Mouse (Mus musculus) liver, adult 2 months (tissue): ENCODE data around the gene Tmeff2.

Source experiments
- CTCF ChIP-seq: fragments of 200-500 bp; IDR thresholded peaks from 2 replicates; pipeline ENCODE4 v1.5.1; 2011; ENCODE audit warnings: low read depth, low read length, control low read depth
- POLR2A ChIP-seq: fragments of 200-500 bp; IDR thresholded peaks from 2 replicates; pipeline ENCODE4 v1.6.1; 2011; ENCODE audit warnings: low read length, control low read depth; ENCODE audit not compliant: insufficient read depth; ENCODE audit errors: extremely low read depth

DNA sequence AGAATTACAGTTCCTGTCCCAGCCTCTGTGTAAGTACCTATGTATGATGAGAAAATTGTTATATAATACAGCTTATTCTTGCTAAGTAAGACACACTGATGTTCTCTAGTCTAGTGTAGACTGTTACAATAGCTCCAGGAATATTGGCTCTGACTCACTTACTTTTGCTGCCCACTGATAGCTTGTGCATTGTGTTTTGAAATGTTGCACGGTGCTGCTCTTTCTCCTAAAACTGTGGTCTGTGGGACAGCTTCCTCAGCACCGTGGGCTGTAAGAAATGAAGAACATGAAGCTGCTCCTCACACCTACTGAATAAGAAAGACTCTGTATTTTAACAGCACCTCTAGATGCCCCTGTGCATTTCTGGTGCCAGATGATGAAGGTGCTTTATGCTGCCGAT, 168.4 kb downstream of the Tmeff2 start:
- TF ChIP-seq POLR2A (no peak), CTCF (no peak)
